Mouse (Mus musculus) CH12.LX (cell line): ENCODE results near the gene Fchsd2. TPM values are rescaled to one million over a fixed set of nuclear protein-coding genes. Genes with fewer than 3 reads are reported as not detected.

Experiments
- DNase-seq: peaks from one replicate; pipeline ENCODE4 v3.0.0-alpha.2; 2013; ENCODE audit errors: extremely low read depth
- H3K27ac ChIP-seq: 2 replicates; pipeline ENCODE4 v1.5.1; 2012; ENCODE audit warnings: low read depth, mild to moderate bottlenecking, control low read depth, moderate library complexity; ENCODE audit not compliant: insufficient read depth
- H3K27me3 ChIP-seq: replicated peaks from 2 replicates; pipeline ENCODE3; 2012; ENCODE audit warnings: inconsistent platforms
- H3K36me3 ChIP-seq, 2 experiments: replicated peaks in 1 of 2; 2 replicates each; pipeline versions ENCODE3 to v1.6.1; 2012; ENCODE audit warnings: inconsistent platforms in 1 of 2, low read length in 1 of 2, mild to moderate bottlenecking in 1 of 2, mixed read lengths in 1 of 2, moderate library complexity in 1 of 2; ENCODE audit not compliant: control insufficient read depth in 1 of 2, insufficient read depth in 1 of 2
- H3K4me1 ChIP-seq, 2 experiments: 2 replicates each; pipeline ENCODE4 v1.6.1; 2012; ENCODE audit warnings: inconsistent platforms in 1 of 2, moderate library complexity in 1 of 2; ENCODE audit not compliant: insufficient read depth in 2 of 2, control insufficient read depth in 1 of 2
- H3K4me2 ChIP-seq: 2 replicates; pipeline ENCODE4 v1.6.1; 2012; ENCODE audit warnings: low read depth, mild to moderate bottlenecking, control low read depth; ENCODE audit not compliant: poor library complexity, insufficient read depth, severe bottlenecking
- H3K4me3 ChIP-seq, 3 experiments: fragments of 150-350 bp in 1 of 3; sonication (generic) in 1 of 3; replicated peaks in 1 of 3; 2 replicates each; pipeline versions ENCODE3 to v1.5.1; 2011 to 2012; ENCODE audit warnings: low read depth in 2 of 3, low read length in 2 of 3, mild to moderate bottlenecking in 2 of 3, moderate library complexity in 2 of 3, control low read depth in 1 of 3, improper control_type of control experiment in 1 of 3, inconsistent platforms in 1 of 3, mixed read lengths in 1 of 3; ENCODE audit not compliant: poor library complexity in 1 of 3
- H3K79me2 ChIP-seq: replicated peaks from 2 replicates; pipeline ENCODE4 v1.6.1; 2012; ENCODE audit warnings: mild to moderate bottlenecking, moderate library complexity; ENCODE audit not compliant: control insufficient read depth, poor library complexity, insufficient read depth, severe bottlenecking; ENCODE audit errors: extremely low read depth
- H3K9ac ChIP-seq: 2 replicates; pipeline ENCODE4 v1.6.1; 2012; ENCODE audit warnings: low read depth, mild to moderate bottlenecking, control low read depth, moderate library complexity; ENCODE audit not compliant: insufficient read depth
- H3K9me3 ChIP-seq: replicated peaks from 2 replicates; pipeline ENCODE3; 2012; ENCODE audit warnings: low read length, inconsistent platforms, mixed read lengths
- BHLHE40 ChIP-seq: IDR thresholded peaks from 2 replicates; pipeline ENCODE4 v1.6.1; 2011; ENCODE audit warnings: mild to moderate bottlenecking, low read depth, low read length, improper control_type of control experiment
- CHD1 ChIP-seq: IDR thresholded peaks from 2 replicates; pipeline ENCODE4 v1.6.1; 2012; ENCODE audit warnings: low read depth, low read length, improper control_type of control experiment, inconsistent platforms
- E2F4 ChIP-seq: IDR thresholded peaks from 2 replicates; pipeline ENCODE4 v1.6.1; 2011; ENCODE audit warnings: low read depth, low read length, improper control_type of control experiment; ENCODE audit not compliant: insufficient replicate concordance
- ELF1 ChIP-seq: IDR thresholded peaks from 2 replicates; pipeline ENCODE4 v1.6.1; 2014; ENCODE audit warnings: low read depth, mild to moderate bottlenecking, inconsistent platforms, low read length, improper control_type of control experiment
- EP300 ChIP-seq: IDR thresholded peaks from 2 replicates; pipeline ENCODE4 v1.6.1; 2011; ENCODE audit warnings: low read length, improper control_type of control experiment
- MAFK ChIP-seq: IDR thresholded peaks from 2 replicates; pipeline ENCODE4 v1.6.1; 2011; ENCODE audit warnings: low read length, improper control_type of control experiment; ENCODE audit not compliant: insufficient replicate concordance
- MAX ChIP-seq: IDR thresholded peaks from 2 replicates; pipeline ENCODE4 v1.6.1; 2011; ENCODE audit warnings: low read length, improper control_type of control experiment
- MEF2A ChIP-seq: IDR thresholded peaks from 2 replicates; pipeline ENCODE4 v1.6.1; 2014; ENCODE audit warnings: low read depth, mild to moderate bottlenecking, inconsistent platforms, low read length, improper control_type of control experiment, borderline replicate concordance
- MXI1 ChIP-seq: IDR thresholded peaks from 2 replicates; pipeline ENCODE4 v1.6.1; 2011; ENCODE audit warnings: mild to moderate bottlenecking, low read depth, low read length, improper control_type of control experiment
- NELFE ChIP-seq: IDR thresholded peaks from 2 replicates; pipeline ENCODE4 v1.6.1; 2011; ENCODE audit warnings: low read depth, low read length, improper control_type of control experiment
- NRF1 ChIP-seq: IDR thresholded peaks from 2 replicates; pipeline ENCODE4 v1.6.1; 2014; ENCODE audit warnings: low read depth, mild to moderate bottlenecking, inconsistent platforms, low read length, improper control_type of control experiment, moderate library complexity
- PAX5 ChIP-seq: IDR thresholded peaks from 2 replicates; pipeline ENCODE4 v1.6.1; 2012; ENCODE audit warnings: low read length, inconsistent platforms, mixed read lengths
- POLR2A ChIP-seq: IDR thresholded peaks from 2 replicates; pipeline ENCODE4 v1.6.1; 2011; ENCODE audit warnings: low read depth, mild to moderate bottlenecking, improper control_type of control experiment, low read length
- RAD21 ChIP-seq: IDR thresholded peaks from 2 replicates; pipeline ENCODE4 v1.6.1; 2011; ENCODE audit warnings: low read depth, mild to moderate bottlenecking, low read length, improper control_type of control experiment, moderate library complexity
- SIN3A ChIP-seq: IDR thresholded peaks from 2 replicates; pipeline ENCODE4 v1.6.1; 2012; ENCODE audit warnings: low read length, improper control_type of control experiment, inconsistent platforms
- SMC3 ChIP-seq: IDR thresholded peaks from 2 replicates; pipeline ENCODE4 v1.6.1; 2011; ENCODE audit warnings: low read depth, low read length, improper control_type of control experiment
- TCF12 ChIP-seq: IDR thresholded peaks from 2 replicates; pipeline ENCODE4 v1.6.1; 2014; ENCODE audit warnings: low read depth, mild to moderate bottlenecking, inconsistent platforms, low read length, improper control_type of control experiment
- USF1 ChIP-seq: IDR thresholded peaks from 2 replicates; pipeline ENCODE4 v1.6.1; 2014; ENCODE audit warnings: low read depth, mild to moderate bottlenecking, inconsistent platforms, low read length, improper control_type of control experiment
- USF2 ChIP-seq: conservative IDR thresholded peaks from 2 replicates; pipeline ENCODE4 v1.6.1; 2011; ENCODE audit warnings: low read depth, low read length, improper control_type of control experiment
- ZC3H11A ChIP-seq: IDR thresholded peaks from 2 replicates; pipeline ENCODE4 v1.6.1; 2012; ENCODE audit warnings: low read depth, mild to moderate bottlenecking, inconsistent platforms, low read length, improper control_type of control experiment
- ZMIZ1 ChIP-seq: IDR thresholded peaks from 2 replicates; pipeline ENCODE4 v1.6.1; 2012; ENCODE audit warnings: low read depth, mild to moderate bottlenecking, inconsistent platforms, low read length, improper control_type of control experiment
- ZNF384 ChIP-seq: IDR thresholded peaks from 2 replicates; pipeline ENCODE4 v1.6.1; 2012; ENCODE audit warnings: low read depth, low read length, improper control_type of control experiment, inconsistent platforms
- dilution Hi-C: fragments of 300-500 bp; cut with MboI; formaldehyde crosslinking; loops from 2 replicates; pipeline ENCODE4 v1.14.3; 2020; ENCODE audit warnings: low sequenced_read_pairs; ENCODE audit not compliant: extremely low pct_unique_long_range_greater_than_20kb, extremely low pct_ligation_motif_present
- in situ Hi-C: fragments of 300-500 bp; cut with MboI; formaldehyde crosslinking; loops from 3 replicates; pipeline ENCODE4 v1.14.3; 2019; ENCODE audit warnings: low sequenced_read_pairs, low pct_ligation_motif_present, low pct_unique_long_range_greater_than_20kb, mixed read lengths
- polyA plus RNA-seq: library from polyadenylated mRNA; unstranded; fragments of >175 nt; gene quantifications from 2 replicates; pipeline ENCODE4 v1.2.1, GENCODE M21; 2012; ENCODE audit warnings: low read depth; ENCODE audit not compliant: insufficient read length
- total RNA-seq, 2 experiments: library from RNA; depleted of rRNA; stranded (reverse); fragments of 300-350 nt in 1 of 2; fragments of >200 nt in 1 of 2; gene quantifications; 2 replicates each; pipeline ENCODE4 v1.2.3; 2012 to 2014

The Fchsd2 gene
- total and polyA plus RNA-seq, 3 experiments = 23.8 to 38.2 (median 25.5) TPM

DNA sequence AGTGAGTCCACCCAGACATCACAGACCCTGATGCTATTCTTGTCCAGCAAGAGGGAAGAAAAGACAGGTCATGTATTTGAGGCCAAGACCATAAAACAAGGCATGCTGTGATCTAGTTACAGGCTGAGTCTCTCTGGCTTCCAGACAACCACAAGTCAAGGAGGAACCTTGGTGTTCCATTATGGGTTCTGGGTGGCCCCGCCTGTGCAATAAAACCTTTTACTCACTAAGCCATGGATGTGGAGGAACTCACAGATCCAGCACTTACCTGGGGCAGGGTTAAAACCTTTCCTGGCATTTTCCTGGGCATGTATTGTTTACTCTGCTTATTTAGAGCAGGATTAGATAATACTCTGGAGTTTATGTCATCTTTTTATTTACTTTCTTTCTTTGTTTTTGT is 191.8 kb downstream of the Fchsd2 start:
- H3K36me3 ChIP-seq = peaks cover 61 to 89% of the 10 kb centered on the region in 2 experiments

DNA sequence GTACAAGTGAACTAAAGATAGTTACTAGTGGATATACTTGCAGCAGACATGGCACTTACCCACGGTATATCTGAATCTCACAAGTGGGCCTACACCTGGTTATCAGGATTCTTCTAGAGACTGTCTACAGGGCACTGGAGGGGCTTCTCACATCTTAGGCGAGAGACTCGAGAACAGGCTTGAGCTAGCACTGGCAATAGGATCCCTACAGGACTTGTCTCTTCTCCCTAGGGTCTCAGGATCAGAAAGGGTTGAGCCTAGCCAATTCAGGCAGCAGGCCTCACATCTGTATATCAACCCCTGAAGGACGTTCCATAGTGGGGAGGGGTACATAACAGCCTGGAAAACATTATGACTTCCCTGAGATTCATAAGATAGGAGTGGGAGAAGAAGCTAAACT is 194.2 kb downstream of the Fchsd2 start:
- Histone ChIP-seq H3K27me3 (no peaks in the 10 kb centered on the region), H3K4me1 (peaks cover 6 to 55% of the 10 kb centered on the region in 2 experiments; a peak in 3 of 4 replicates), H3K4me2 (no peak overlapping the region), H3K9me3 (no peaks in the 10 kb centered on the region), H3K79me2 (no peaks in the 10 kb centered on the region; the same call in 1 of the 2 replicates), H3K9ac (no peak overlapping the region), H3K27ac (no peak overlapping the region), H3K36me3 (peaks cover 69 to 97% of the 10 kb centered on the region in 2 experiments), H3K4me3 (no peak overlapping the region)
- in situ Hi-C loops = no loop called here
- TF ChIP-seq NELFE (no peak), ZNF384 (no peak), ELF1 (no peak), E2F4 (no peak), ZC3H11A (no peak), TCF12 (no peak), MAFK (no peak), SMC3 (no peak), RAD21 (no peak), CHD1 (no peak), ZMIZ1 (no peak), MXI1 (no peak)
- no peak for DNase-seq
- dilution Hi-C loops = no loop called here

More for the DNA sequence above, 191.8 kb downstream of the Fchsd2 start:
- no peak for DNase-seq
- Histone ChIP-seq H3K4me3 (no peak overlapping the region), H3K27ac (no peak overlapping the region), H3K9me3 (no peaks in the 10 kb centered on the region), H3K27me3 (no peaks in the 10 kb centered on the region), H3K9ac (no peak overlapping the region), H3K4me1 (peaks cover 6 to 31% of the 10 kb centered on the region in 2 experiments; a peak in 3 of 4 replicates), H3K4me2 (no peak overlapping the region), H3K79me2 (no peaks in the 10 kb centered on the region; the same call in 1 of the 2 replicates)
- dilution Hi-C loops (no loop called here), in situ Hi-C loops (no loop called here)
- no peak for TF ChIP-seq RAD21
- no peak for TF ChIP-seq POLR2A
- no peak for TF ChIP-seq MEF2A
- TF ChIP-seq SIN3A = no peak
- TF ChIP-seq BHLHE40 = no peak
- TF ChIP-seq PAX5 = no peak
- no peak for TF ChIP-seq MAX
- TF ChIP-seq MXI1 = no peak
- no peak for TF ChIP-seq NRF1
- TF ChIP-seq EP300 = no peak
- no peak for TF ChIP-seq USF1
- TF ChIP-seq NELFE = no peak
- no peak for TF ChIP-seq USF2
